Mouse (Mus musculus) midbrain, embryonic 10.5 days (tissue): Measurements from ENCODE around the gene Cdc7. TPM values are rescaled to one million over a fixed set of nuclear protein-coding genes. Genes with fewer than 3 reads are reported as not detected.

Source experiments
- DNase-seq: peaks from one replicate; pipeline ENCODE4 v3.0.0-alpha.2; 2017; ENCODE audit warnings: low spot score
- H3K27ac ChIP-seq: fragments of 300-500 bp; sonication (generic); replicated peaks from 2 replicates; pipeline ENCODE4 v1.5.1; 2016; ENCODE audit warnings: mild to moderate bottlenecking
- H3K27me3 ChIP-seq: fragments of 300-500 bp; sonication (generic); 2 replicates; pipeline ENCODE4 v1.6.1; 2016; ENCODE audit warnings: low read depth, mild to moderate bottlenecking; ENCODE audit not compliant: poor library complexity, severe bottlenecking
- H3K36me3 ChIP-seq: fragments of 300-500 bp; sonication (generic); 2 replicates; pipeline ENCODE4 v1.6.1; 2016; ENCODE audit warnings: mild to moderate bottlenecking, moderate library complexity
- H3K4me1 ChIP-seq: fragments of 300-500 bp; sonication (generic); 2 replicates; pipeline ENCODE4 v1.6.1; 2016
- H3K4me3 ChIP-seq: fragments of 300-500 bp; sonication (generic); 2 replicates; pipeline ENCODE4 v1.5.1; 2016; ENCODE audit warnings: mild to moderate bottlenecking, moderate library complexity
- H3K9me3 ChIP-seq: fragments of 300-500 bp; sonication (generic); replicated peaks from 2 replicates; pipeline ENCODE4 v1.6.1; 2016; ENCODE audit warnings: mild to moderate bottlenecking
- WGBS: fragments of 180-500 bp; shearing (Covaris S2); methylation state at CpG from one replicate; pipeline ENCODE4 v1.1.7; 2016; 5-methylcytosine and 5-hydroxymethylcytosine counted together
- polyA plus RNA-seq: library from polyadenylated mRNA; unstranded; fragments of >200 nt; fragmentation: Nextera tagmentation; extraction: Ambion mirVana; gene quantifications from 2 replicates; pipeline ENCODE4 v1.2.1, GENCODE M21; 2016

Cdc7 gene
- 59.3 and 63.5 TPM in 2 replicates for polyA plus RNA-seq

DNA sequence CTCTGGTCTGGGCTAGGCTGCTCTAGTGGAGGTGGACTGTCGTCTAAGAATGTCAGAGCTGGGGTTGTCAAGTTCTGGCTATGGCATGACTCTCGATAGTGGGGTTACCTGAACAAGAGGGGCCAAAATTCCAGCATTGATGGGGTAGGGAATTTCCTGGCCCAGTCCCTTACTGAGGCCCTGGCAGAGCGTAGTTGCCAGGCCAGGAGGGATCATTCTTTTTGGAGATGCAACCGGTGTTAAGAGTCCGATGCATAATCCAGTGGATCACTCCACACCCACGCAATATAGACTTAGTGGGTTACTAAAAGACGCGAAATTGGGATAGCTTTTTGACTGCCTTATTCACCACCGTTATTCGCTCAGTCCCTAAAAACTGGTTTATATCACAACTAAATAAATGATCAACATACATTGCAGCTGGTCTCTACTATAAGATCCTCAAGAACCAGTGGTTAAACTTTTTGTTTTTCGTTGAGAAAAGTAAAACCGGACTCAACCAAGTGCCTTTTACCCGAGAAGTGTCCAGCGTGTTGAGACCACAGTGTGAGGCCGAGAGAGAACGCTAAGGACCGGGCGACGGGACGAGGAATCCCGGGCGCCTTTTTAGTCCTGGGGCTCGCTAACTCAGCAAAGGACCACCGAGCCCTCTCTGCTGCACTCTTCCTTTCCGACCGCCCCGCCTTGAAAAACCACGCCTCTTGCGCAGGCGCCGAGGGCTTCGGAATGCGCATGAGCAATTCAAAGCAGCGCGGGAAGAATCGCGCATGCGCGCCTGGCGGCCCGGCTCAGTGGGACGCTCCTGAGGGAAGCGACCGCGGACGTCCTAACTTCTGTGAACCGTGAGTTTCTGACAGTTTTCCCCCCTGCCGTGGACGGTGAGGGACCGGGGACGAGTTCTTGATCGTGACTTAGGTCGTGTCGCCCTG lies at the start of gene Cdc7:
Gene Cdc7, plus strand, starts transcription at position 739 of the 929 bp plus-strand sequence.
- 6% methylated on average over 54 of the region's 54 CpGs for WGBS
- peaks cover 25% of the 10 kb centered on the region for H3K4me1 ChIP-seq
- peaks cover 25% of the 10 kb centered on the region for H3K36me3 ChIP-seq
- no peaks in the 10 kb centered on the region for H3K27me3 ChIP-seq
- H3K27ac ChIP-seq = peak within 1 kb of the TSS; percentile 94
- no peaks in the 10 kb centered on the region for H3K9me3 ChIP-seq
- H3K4me3 ChIP-seq = peak within 1 kb of the TSS; percentile 92
- peak; percentile 95 for DNase-seq

DNA sequence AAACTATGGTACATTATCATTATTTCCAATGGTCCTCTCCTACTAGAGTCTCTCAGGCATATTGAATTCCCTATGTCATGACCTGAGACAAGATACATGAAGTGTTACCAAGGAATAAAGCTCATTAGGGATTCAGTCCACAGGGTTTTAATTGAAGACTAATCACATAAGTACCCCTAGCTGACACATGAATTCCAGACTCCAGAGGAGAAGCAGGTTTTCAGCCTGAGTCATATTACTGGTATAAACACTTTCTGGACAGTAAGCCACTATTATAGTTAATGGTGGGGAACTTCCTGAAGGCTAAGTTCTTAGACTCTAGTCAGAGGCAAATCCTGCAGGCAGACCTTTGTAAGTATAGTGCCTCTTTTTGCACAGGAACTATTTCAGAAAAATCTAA lies 44.8 kb upstream of the Cdc7 start:
- no peaks in the 10 kb centered on the region for H3K4me1 ChIP-seq
- DNase-seq = no peak
- no peaks in the 10 kb centered on the region; the same call in 1 of the 2 replicates for H3K36me3 ChIP-seq

DNA sequence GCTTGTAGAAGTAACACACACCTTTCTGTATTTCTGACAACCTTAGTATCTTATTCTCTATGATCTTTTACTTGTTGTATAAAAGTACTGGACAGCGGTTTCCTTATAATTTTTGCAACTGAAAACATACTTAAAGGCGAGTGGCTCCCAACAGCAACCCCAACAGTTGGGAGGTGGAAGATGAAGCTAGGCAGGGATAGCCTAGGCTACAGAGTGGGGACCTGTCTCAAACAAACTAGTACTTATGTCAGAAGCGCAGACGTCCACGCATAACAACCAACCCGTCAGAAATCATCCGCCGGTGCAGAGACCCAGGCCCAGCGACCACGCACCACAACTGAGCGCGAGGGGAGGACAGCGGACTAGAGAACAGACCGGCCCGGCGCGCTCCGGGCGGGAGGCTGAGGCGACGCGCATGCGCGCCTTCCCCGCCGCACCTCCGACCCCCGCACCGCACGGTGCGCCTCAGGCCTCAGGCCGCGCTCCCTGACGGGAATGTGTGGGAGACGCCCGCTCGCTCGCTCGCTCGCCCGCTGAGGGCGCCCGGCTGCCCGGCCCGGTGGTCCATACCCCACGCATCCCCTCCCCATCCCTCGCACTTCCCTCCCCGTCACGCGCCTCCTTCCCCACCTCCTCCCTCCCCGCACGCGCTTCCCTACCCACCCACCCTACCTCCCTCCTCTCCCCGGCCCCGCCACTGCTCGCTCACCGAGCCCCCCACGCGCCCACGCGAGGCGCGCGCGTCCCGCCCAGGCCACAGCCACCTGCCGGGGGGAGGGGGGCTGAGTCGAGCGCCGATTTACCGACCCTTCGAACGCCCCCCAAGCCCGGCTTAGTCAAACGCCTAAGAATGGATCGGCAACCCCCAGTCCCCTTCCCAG lies 38.4 kb upstream of the Cdc7 start, which contains the start of gene Hfm1:
Gene Hfm1, minus strand, starts transcription at position 834 of the 881 bp plus-strand sequence.
- Histone ChIP-seq H3K27ac (peak within 1 kb of the TSS; percentile 97), H3K4me3 (peak within 1 kb of the TSS; percentile 84), H3K36me3 (no peaks in the 10 kb centered on the region; the same call in 1 of the 2 replicates), H3K27me3 (no peaks in the 10 kb centered on the region), H3K9me3 (no peaks in the 10 kb centered on the region), H3K4me1 (peaks cover 13% of the 10 kb centered on the region)
- DNase-seq = peak; percentile 81
- WGBS = under 1% methylated on average over 74 of the region's 76 CpGs

More for the DNA sequence above, 44.8 kb upstream of the Cdc7 start:
- H3K9me3 ChIP-seq = no peaks in the 10 kb centered on the region
- H3K27ac ChIP-seq = no peak overlapping the region
- H3K4me3 ChIP-seq = no peak overlapping the region
- H3K27me3 ChIP-seq = no peaks in the 10 kb centered on the region

DNA sequence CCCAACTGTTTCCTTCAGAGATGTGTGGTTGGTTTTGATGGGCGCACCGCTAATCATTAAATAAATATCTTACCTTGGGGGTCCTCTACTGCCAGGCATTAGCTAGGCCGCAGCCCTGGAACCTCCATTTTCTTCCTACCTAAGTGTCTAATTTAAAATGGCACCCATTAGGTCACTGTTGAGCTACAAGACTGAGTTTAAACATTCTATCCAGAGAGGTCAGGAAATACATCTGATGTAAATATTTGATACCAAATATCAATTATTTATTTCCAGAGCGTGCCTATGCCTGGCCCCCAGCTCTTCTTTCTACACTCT lies 37.8 kb upstream of the Cdc7 start:
- Histone ChIP-seq H3K4me3 (peak overlapping the region; percentile 84), H3K4me1 (peaks cover 13% of the 10 kb centered on the region), H3K36me3 (no peaks in the 10 kb centered on the region), H3K9me3 (no peaks in the 10 kb centered on the region), H3K27ac (peak overlapping the region; percentile 97), H3K27me3 (no peaks in the 10 kb centered on the region)
- WGBS = 28% methylated on average over 4 of the region's 4 CpGs
- DNase-seq = no peak

DNA sequence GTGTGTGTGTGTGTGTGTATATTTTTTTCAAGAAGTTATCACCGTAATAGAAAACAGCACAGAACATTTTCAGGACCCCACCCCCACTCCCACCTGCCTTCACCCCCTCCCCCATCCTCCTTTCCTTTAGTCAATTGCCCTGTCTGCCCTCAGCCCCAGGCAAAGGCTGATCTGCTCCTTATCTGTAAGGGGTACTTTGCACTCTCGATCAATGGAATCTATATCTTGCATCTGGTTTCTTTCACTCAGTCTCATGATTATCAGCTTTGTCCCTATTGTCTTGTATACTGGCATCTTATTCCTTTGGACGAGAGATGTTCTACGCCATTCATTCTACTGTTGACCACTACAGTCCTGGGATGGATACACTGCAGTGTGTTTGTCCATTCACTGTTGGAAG lies 36.1 kb upstream of the Cdc7 start:
- WGBS = 88% methylated on average over 4 of the region's 4 CpGs
- no peak for DNase-seq
- no peaks in the 10 kb centered on the region for H3K9me3 ChIP-seq

DNA sequence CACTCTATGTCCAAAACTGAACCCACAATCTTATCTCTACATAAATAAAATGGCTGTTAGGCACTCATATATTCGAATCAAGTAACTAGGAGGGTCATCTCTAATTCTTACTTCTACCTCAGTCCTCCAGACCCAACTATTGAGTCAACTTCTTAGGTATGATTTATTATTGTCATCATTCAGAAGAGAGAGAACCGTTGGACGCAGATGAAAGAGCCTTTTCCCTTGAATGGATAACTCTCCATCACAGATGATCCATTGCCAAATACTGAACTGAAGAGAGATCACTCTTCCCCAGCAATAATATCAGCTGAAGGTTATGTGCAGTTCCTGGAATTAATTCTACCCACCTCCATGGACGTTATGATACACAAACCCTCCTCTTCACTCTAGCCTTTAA lies 17.8 kb upstream of the Cdc7 start:
- WGBS = 85% methylated on average over 4 of the region's 4 CpGs
- H3K27me3 ChIP-seq = no peaks in the 10 kb centered on the region
- H3K36me3 ChIP-seq = no peaks in the 10 kb centered on the region
- no peak overlapping the region for H3K4me3 ChIP-seq
- H3K4me1 ChIP-seq = peaks cover 4% of the 10 kb centered on the region; the same call in 1 of the 2 replicates
- H3K27ac ChIP-seq = no peak overlapping the region
- H3K9me3 ChIP-seq = no peaks in the 10 kb centered on the region
- DNase-seq = no peak

More for the DNA sequence above, 36.1 kb upstream of the Cdc7 start:
- Histone ChIP-seq H3K4me1 (peaks cover 13% of the 10 kb centered on the region), H3K36me3 (no peaks in the 10 kb centered on the region), H3K4me3 (no peak overlapping the region), H3K27me3 (no peaks in the 10 kb centered on the region), H3K27ac (no peak overlapping the region)

DNA sequence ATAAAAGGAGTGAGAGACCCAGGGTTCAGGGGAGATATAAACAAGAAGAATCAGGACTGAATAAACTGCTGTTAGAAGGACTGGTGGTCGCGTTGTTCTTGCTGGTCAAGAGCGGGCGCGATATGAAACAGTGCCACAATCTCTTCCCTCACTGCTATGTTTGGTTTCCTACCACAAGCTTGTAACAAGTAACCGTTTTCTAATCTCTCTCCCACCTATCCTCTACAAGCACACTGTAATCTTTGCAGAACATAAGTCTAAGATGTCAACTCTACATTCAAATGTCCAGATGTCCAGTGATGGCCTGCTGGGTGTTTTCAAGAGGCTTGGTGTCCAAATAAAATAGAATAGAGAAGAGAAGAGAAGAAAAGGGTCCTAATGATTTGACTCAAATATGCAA lies 15.4 kb upstream of the Cdc7 start:
- no peak overlapping the region for H3K27ac ChIP-seq
- no peak overlapping the region for H3K4me3 ChIP-seq
- no peak for DNase-seq
- 88% methylated on average over 6 of the region's 6 CpGs for WGBS
- peaks cover 4% of the 10 kb centered on the region; the same call in 1 of the 2 replicates for H3K4me1 ChIP-seq
- no peaks in the 10 kb centered on the region for H3K36me3 ChIP-seq
- no peaks in the 10 kb centered on the region for H3K9me3 ChIP-seq
- no peaks in the 10 kb centered on the region for H3K27me3 ChIP-seq

DNA sequence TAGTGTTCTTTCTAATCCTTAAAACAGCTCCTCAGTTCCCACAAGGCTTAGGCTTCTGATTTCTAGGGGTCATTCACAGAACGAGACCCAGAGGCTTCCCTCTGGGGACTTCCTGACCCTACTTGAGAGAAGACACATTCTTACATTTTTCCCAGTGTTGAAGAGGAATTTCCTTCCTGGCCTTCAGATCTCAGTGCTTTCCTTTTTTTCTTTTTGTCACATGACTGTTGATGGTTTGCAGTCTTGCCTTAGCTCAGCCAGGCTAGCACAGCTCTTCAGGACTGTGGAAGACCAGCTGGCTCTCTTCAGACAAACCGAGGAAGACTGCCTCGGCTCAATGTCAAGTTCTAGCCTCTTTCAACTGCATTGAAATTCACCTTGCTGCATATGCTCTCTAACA lies 7.7 kb upstream of the Cdc7 start:
- 67% methylated on average over 3 of the region's 3 CpGs for WGBS
- Histone ChIP-seq H3K36me3 (no peaks in the 10 kb centered on the region), H3K27ac (no peak overlapping the region), H3K4me1 (peaks cover 3% of the 10 kb centered on the region; the same call in 1 of the 2 replicates), H3K27me3 (no peaks in the 10 kb centered on the region), H3K4me3 (no peak overlapping the region), H3K9me3 (no peaks in the 10 kb centered on the region)
- DNase-seq = no peak

DNA sequence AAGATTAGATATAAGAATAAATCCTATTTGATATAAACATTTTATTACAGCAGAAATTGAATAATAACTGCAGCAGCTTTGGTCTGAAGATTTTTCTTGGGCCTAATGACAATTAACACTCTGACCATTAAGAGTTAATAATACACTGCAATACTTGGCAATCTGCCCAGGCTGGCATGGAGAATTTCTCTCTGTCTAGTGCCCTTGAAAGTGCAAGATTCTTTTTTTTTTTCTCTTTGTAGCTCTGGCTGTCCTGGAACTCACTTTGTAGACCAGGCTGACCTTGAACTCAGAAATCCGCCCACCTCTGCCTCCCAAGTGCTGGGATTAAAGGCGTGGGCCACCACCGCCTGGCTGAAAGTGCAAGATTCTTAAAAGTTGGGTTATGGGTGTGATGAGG lies 5.1 kb upstream of the Cdc7 start:
- no peaks in the 10 kb centered on the region for H3K27me3 ChIP-seq
- H3K9me3 ChIP-seq = no peaks in the 10 kb centered on the region
- no peak overlapping the region for H3K27ac ChIP-seq
- no peaks in the 10 kb centered on the region for H3K36me3 ChIP-seq
- peaks cover 9% of the 10 kb centered on the region for H3K4me1 ChIP-seq
- no peak overlapping the region for H3K4me3 ChIP-seq
- 94% methylated on average over 3 of the region's 3 CpGs for WGBS
- no peak for DNase-seq

DNA sequence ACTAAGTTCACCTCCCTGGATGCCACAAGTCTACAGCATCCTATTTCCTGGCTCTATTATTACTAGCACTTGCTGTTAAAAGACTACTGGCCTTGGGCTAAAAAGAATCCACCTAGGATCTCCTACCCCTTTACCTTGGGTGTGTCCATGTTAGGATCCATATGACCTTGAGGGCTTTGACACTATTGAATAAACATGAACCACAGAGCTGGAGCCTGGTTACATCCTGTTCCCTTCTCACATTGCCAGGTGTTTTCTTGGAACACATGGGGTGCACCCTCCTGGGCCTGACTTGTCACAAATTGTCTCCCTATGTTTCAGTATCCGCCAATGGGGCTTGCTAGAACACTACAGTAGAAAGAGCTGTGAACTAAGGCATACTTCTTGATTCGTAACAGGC lies 3.7 kb upstream of the Cdc7 start:
- no peak overlapping the region for H3K4me3 ChIP-seq
- WGBS = 83% methylated on average over 2 of the region's 2 CpGs
- H3K9me3 ChIP-seq = no peaks in the 10 kb centered on the region
- no peaks in the 10 kb centered on the region for H3K36me3 ChIP-seq
- no peak for DNase-seq
- peaks cover 16% of the 10 kb centered on the region for H3K4me1 ChIP-seq
- no peak overlapping the region for H3K27ac ChIP-seq
- H3K27me3 ChIP-seq = no peaks in the 10 kb centered on the region

DNA sequence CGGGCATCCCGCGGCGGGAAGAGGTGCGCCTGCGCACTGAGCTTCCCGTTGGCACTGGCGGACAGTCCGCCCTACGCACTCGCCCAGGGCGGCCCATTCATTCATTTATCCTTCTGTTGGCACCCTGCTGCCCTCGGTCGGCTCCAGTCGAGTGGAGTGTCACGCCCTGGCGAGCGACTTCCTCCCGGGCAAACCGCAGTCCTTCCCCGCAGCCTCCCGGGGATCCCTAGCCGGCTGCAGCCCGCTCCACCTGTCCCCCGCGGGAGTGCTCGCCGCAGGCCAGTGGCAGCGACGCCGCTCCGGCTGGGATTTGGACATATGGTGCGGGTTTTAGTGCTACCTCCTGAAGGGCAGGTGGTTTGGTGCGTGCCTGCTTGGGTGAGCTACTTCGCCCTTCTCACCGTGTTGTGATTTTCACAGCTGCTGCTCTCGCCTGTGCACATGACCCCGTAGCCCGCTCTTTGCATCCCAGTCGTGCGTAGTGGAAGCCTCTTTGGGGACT lies 442 bp downstream of the Cdc7 start:
- WGBS = under 1% methylated on average over 41 of the region's 41 CpGs
- no peak for DNase-seq

DNA sequence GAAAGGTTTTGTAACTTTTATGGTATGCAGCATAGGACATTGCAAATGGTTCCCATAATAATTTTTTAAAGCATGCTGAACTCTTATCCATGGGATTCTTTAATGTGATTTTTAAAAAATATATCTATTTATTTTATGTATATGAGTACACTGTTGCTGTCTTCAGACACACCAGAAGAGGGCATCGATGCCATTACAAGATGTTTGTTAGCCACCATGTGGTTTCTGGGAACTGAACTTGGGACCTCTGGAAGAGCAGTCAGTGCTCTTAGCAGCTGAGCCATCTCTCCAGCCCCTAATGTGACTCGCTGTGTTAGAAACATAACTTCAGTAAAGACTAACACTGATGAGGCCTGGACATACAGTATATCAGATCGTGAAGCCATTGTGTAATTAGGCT lies 2.3 kb downstream of the Cdc7 start:
- H3K4me1 ChIP-seq = peaks cover 25% of the 10 kb centered on the region
- no peaks in the 10 kb centered on the region for H3K9me3 ChIP-seq
- WGBS = 91% methylated on average over 3 of the region's 3 CpGs
- H3K27me3 ChIP-seq = no peaks in the 10 kb centered on the region
- no peak overlapping the region for H3K4me3 ChIP-seq
- H3K27ac ChIP-seq = no peak overlapping the region
- H3K36me3 ChIP-seq = peaks cover 51% of the 10 kb centered on the region
- DNase-seq = no peak

More for the DNA sequence above, 442 bp downstream of the Cdc7 start:
- H3K4me1 ChIP-seq = peaks cover 25% of the 10 kb centered on the region
- peak overlapping the region; percentile 92 for H3K4me3 ChIP-seq
- peak overlapping the region; percentile 94 for H3K27ac ChIP-seq
- no peaks in the 10 kb centered on the region for H3K9me3 ChIP-seq
- peaks cover 32% of the 10 kb centered on the region for H3K36me3 ChIP-seq
- no peaks in the 10 kb centered on the region for H3K27me3 ChIP-seq
